Mouse (Mus musculus): Measurements from ENCODE around the gene Klhl40. TPM values are rescaled to one million over a fixed set of nuclear protein-coding genes. Genes with fewer than 3 reads are reported as not detected.

Klhl40 gene
- polyA plus RNA-seq, 1 experiment from 2014 or later, result 0.71 TPM

GRCm38 (mm10) chr9:121791206-121791605 lies 13.8 kb downstream of the Klhl40 start:
- Histone ChIP-seq H3K36me3 (no peaks in the 10 kb centered on the region), H3K9me3 (replicated peaks) (no peaks in the 10 kb centered on the region), H3K4me3 (no peak overlapping the region), H3K27me3 (ENCODE audit: low read depth, poor library complexity, severe bottlenecking) (no peaks in the 10 kb centered on the region), H3K27ac (no peak overlapping the region), H3K4me1 (peaks cover 7% of the 10 kb centered on the region)
- 15% methylated on average over 5 of the region's 5 CpGs for WGBS
- DNase-seq (ENCODE audit: low spot score), result peak; percentile 87

- H3K36me3 ChIP-seq, result no peaks in the 10 kb centered on the region
- no peaks in the 10 kb centered on the region for H3K27me3 ChIP-seq (ENCODE audit: low read depth, poor library complexity, severe bottlenecking)
- WGBS, result 54% methylated on average over 24 of the region's 24 CpGs
- H3K27ac ChIP-seq, result no peak within 1 kb of the TSS
- peaks cover 7% of the 10 kb centered on the region for H3K4me1 ChIP-seq
- H3K4me3 ChIP-seq, result no peak within 1 kb of the TSS
- DNase-seq (ENCODE audit: low spot score), result no peak
- no peaks in the 10 kb centered on the region for H3K9me3 ChIP-seq (replicated peaks)
Measured at GRCm38 (mm10) chr9:121791757-121792521, 14.5 kb downstream of the Klhl40 start, which contains the start of gene Hhatl. Hhatl (minus strand) TSS chr9:121792507.

- no peak for DNase-seq (ENCODE audit: low spot score)
- H3K27ac ChIP-seq, result no peak overlapping the region
- peaks cover 19% of the 10 kb centered on the region for H3K4me1 ChIP-seq
- no peak overlapping the region for H3K4me3 ChIP-seq
- no peaks in the 10 kb centered on the region for H3K9me3 ChIP-seq (replicated peaks)
- 50% methylated on average over 1 of the region's 1 CpGs for WGBS
- H3K36me3 ChIP-seq, result no peaks in the 10 kb centered on the region
- no peaks in the 10 kb centered on the region for H3K27me3 ChIP-seq (ENCODE audit: low read depth, poor library complexity, severe bottlenecking)
Measured at GRCm38 (mm10) chr9:121794972-121795539, 17.6 kb downstream of the Klhl40 start.

- peaks cover 12% of the 10 kb centered on the region for H3K4me1 ChIP-seq
- 14% methylated on average over 12 of the region's 12 CpGs for WGBS
- no peaks in the 10 kb centered on the region for H3K9me3 ChIP-seq (replicated peaks)
- 0 out of 2 replicates have a peak overlapping the region, but pooled peaks have one; percentile 8 for H3K4me3 ChIP-seq
- no peak overlapping the region for H3K27ac ChIP-seq
- DNase-seq (ENCODE audit: low spot score), result peak; percentile 45
- no peaks in the 10 kb centered on the region for H3K36me3 ChIP-seq
- H3K27me3 ChIP-seq (ENCODE audit: low read depth, poor library complexity, severe bottlenecking), result no peaks in the 10 kb centered on the region
Measured at GRCm38 (mm10) chr9:121797722-121798121, 20.3 kb downstream of the Klhl40 start.

GRCm38 (mm10) chr9:121798887-121799520 lies 21.6 kb downstream of the Klhl40 start:
- whole genome bisulfite sequencing, result 50% methylated on average over 6 of the region's 6 CpGs
- Histone ChIP-seq H3K27me3 (ENCODE audit: low read depth, poor library complexity, severe bottlenecking) (no peaks in the 10 kb centered on the region), H3K4me1 (peaks cover 12% of the 10 kb centered on the region), H3K9me3 (replicated peaks) (no peaks in the 10 kb centered on the region), H3K36me3 (no peaks in the 10 kb centered on the region), H3K27ac (no peak overlapping the region), H3K4me3 (no peak overlapping the region)
- DNase-seq (ENCODE audit: low spot score), result no peak

GRCm38 (mm10) chr9:121802747-121803146 lies 25.3 kb downstream of the Klhl40 start:
- H3K27me3 ChIP-seq (ENCODE audit: low read depth, poor library complexity, severe bottlenecking), result no peaks in the 10 kb centered on the region

GRCm38 (mm10) chr9:121807546-121807945 lies 30.1 kb downstream of the Klhl40 start:
- DNase-seq (ENCODE audit: low spot score), result no peak

More at GRCm38 (mm10) chr9:121802747-121803146, 25.3 kb downstream of the Klhl40 start:
- Histone ChIP-seq H3K9me3 (replicated peaks) (no peaks in the 10 kb centered on the region), H3K27ac (no peak overlapping the region), H3K36me3 (no peaks in the 10 kb centered on the region), H3K4me1 (peaks cover 12% of the 10 kb centered on the region), H3K4me3 (no peak overlapping the region)
- 68% methylated on average over 7 of the region's 7 CpGs for WGBS
- no peak for DNase-seq (ENCODE audit: low spot score)

GRCm38 (mm10) chr9:121807947-121808346 lies 30.5 kb downstream of the Klhl40 start:
- Histone ChIP-seq H3K9me3 (replicated peaks) (no peaks in the 10 kb centered on the region), H3K27ac (0 out of 2 replicates have a peak overlapping the region, but pooled peaks have one; percentile 12), H3K4me3 (no peak overlapping the region), H3K36me3 (no peaks in the 10 kb centered on the region), H3K4me1 (peaks cover 7% of the 10 kb centered on the region; the same call in 1 of the 2 replicates), H3K27me3 (ENCODE audit: low read depth, poor library complexity, severe bottlenecking) (no peaks in the 10 kb centered on the region)
- no peak for DNase-seq (ENCODE audit: low spot score)
- WGBS, result 65% methylated on average over 7 of the region's 7 CpGs

More at GRCm38 (mm10) chr9:121807546-121807945, 30.1 kb downstream of the Klhl40 start:
- Histone ChIP-seq H3K36me3 (no peaks in the 10 kb centered on the region), H3K27ac (no peak overlapping the region), H3K4me1 (peaks cover 7% of the 10 kb centered on the region; the same call in 1 of the 2 replicates), H3K4me3 (no peak overlapping the region), H3K27me3 (ENCODE audit: low read depth, poor library complexity, severe bottlenecking) (no peaks in the 10 kb centered on the region), H3K9me3 (replicated peaks) (no peaks in the 10 kb centered on the region)
- WGBS, result 71% methylated on average over 1 of the region's 1 CpGs

GRCm38 (mm10) chr9:121808511-121808910 lies 31.1 kb downstream of the Klhl40 start:
- H3K27me3 ChIP-seq (ENCODE audit: low read depth, poor library complexity, severe bottlenecking), result no peaks in the 10 kb centered on the region
- no peak overlapping the region for H3K4me3 ChIP-seq
- H3K4me1 ChIP-seq, result peaks cover 7% of the 10 kb centered on the region; the same call in 1 of the 2 replicates
- no peaks in the 10 kb centered on the region for H3K36me3 ChIP-seq
- peak overlapping the region; percentile 12; the same call in 1 of the 2 replicates for H3K27ac ChIP-seq
- WGBS, result 85% methylated on average over 3 of the region's 3 CpGs
- DNase-seq (ENCODE audit: low spot score), result no peak
- H3K9me3 ChIP-seq (replicated peaks), result no peaks in the 10 kb centered on the region

GRCm38 (mm10) chr9:121810081-121810821 lies 32.8 kb downstream of the Klhl40 start:
- no peak for DNase-seq (ENCODE audit: low spot score)
- Histone ChIP-seq H3K4me3 (no peak overlapping the region), H3K27me3 (ENCODE audit: low read depth, poor library complexity, severe bottlenecking) (no peaks in the 10 kb centered on the region), H3K36me3 (no peaks in the 10 kb centered on the region), H3K27ac (0 out of 2 replicates have a peak overlapping the region, but pooled peaks have one; percentile 6), H3K9me3 (replicated peaks) (no peaks in the 10 kb centered on the region), H3K4me1 (peaks cover 7% of the 10 kb centered on the region; the same call in 1 of the 2 replicates)
- 46% methylated on average over 15 of the region's 15 CpGs for WGBS

- no peaks in the 10 kb centered on the region for H3K27me3 ChIP-seq (ENCODE audit: low read depth, poor library complexity, severe bottlenecking)
- peaks cover 5% of the 10 kb centered on the region; the same call in 1 of the 2 replicates for H3K4me1 ChIP-seq
- no peaks in the 10 kb centered on the region for H3K36me3 ChIP-seq
- no peak overlapping the region for H3K27ac ChIP-seq
- no peak overlapping the region for H3K4me3 ChIP-seq
- no peak for DNase-seq (ENCODE audit: low spot score)
- 66% methylated on average over 6 of the region's 6 CpGs for WGBS
- H3K9me3 ChIP-seq (replicated peaks), result no peaks in the 10 kb centered on the region
Measured at GRCm38 (mm10) chr9:121815183-121815582, 37.8 kb downstream of the Klhl40 start.

GRCm38 (mm10) chr9:121819073-121819770 lies 41.8 kb downstream of the Klhl40 start:
- no peaks in the 10 kb centered on the region for H3K36me3 ChIP-seq
- no peak for DNase-seq (ENCODE audit: low spot score)
- H3K4me3 ChIP-seq, result no peak overlapping the region
- H3K9me3 ChIP-seq (replicated peaks), result no peaks in the 10 kb centered on the region
- 77% methylated on average over 9 of the region's 9 CpGs for WGBS
- no peak overlapping the region for H3K27ac ChIP-seq
- peaks cover 5% of the 10 kb centered on the region; the same call in 1 of the 2 replicates for H3K4me1 ChIP-seq
- no peaks in the 10 kb centered on the region for H3K27me3 ChIP-seq (ENCODE audit: low read depth, poor library complexity, severe bottlenecking)

Data from limb, embryonic 10.5 days (tissue).